Mouse (Mus musculus): ENCODE measurements around the gene Rab25. TPM values are rescaled to one million over a fixed set of nuclear protein-coding genes. Genes with fewer than 3 reads are reported as not detected.
A peak's percentile ranks its signal among the peaks of the same experiment; 100 is the strongest.
"Not testable (repeated sequence)": the region's sequence is repeated elsewhere in the genome, so short reads cannot be mapped to it uniquely, and the experiment has no call there.

Gene Rab25
- polyA plus RNA-seq, 1 experiment from 2014 or later = not detected

DNA sequence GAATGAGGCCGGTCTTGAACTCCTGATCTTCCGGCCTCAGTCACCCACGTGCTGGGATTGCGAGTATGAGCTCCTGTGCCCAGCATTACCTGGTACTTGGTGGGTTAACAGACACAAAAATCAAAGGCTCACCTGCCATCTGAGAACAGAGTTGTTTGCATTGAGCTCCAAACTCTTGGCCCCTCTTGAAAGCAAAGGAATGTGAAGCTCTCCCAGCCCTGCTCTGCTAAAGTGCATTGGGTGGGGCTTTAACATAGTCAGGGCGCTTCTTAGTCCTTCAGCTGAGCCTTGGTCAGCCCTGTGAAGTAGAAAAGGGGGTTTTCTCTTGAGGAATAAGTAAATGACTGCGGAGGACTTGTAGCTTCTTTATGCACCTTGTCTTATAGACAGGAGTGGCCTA, 37.7 kb upstream of the Rab25 start:
- 97% methylated on average over 6 of the region's 6 CpGs for WGBS
- Histone ChIP-seq H3K4me1 (ENCODE audit: control insufficient read depth, insufficient read depth, low read length) (no peaks in the 10 kb centered on the region), H3K36me3 (ENCODE audit: control insufficient read depth, insufficient read depth, low read length) (peaks cover 66% of the 10 kb centered on the region), H3K9me3 (ENCODE audit: control insufficient read depth, low read length) (no peaks in the 10 kb centered on the region), H3K27me3 (ENCODE audit: control insufficient read depth, insufficient read depth, low read length) (no peaks in the 10 kb centered on the region), H3K27ac (replicated peaks; ENCODE audit: low read depth, low read length) (no peak overlapping the region), H3K4me2 (ENCODE audit: low read length) (no peak overlapping the region), H3K9ac (replicated peaks; ENCODE audit: low read length) (no peak overlapping the region), H3K4me3 (replicated peaks; ENCODE audit: low read depth, low read length) (no peak overlapping the region)
- ATAC-seq (ENCODE audit: low FRiP score, low TSS enrichment) (no peak), DNase-seq (no peak)

GRCm38 (mm10) chr3:88579454-88580117, 31.5 kb upstream of the Rab25 start:
- Histone ChIP-seq H3K9ac (replicated peaks; ENCODE audit: low read length) (peak overlapping the region; percentile 84), H3K4me2 (ENCODE audit: low read length) (peak overlapping the region; percentile 91), H3K27me3 (ENCODE audit: control insufficient read depth, insufficient read depth, low read length) (no peaks in the 10 kb centered on the region), H3K36me3 (ENCODE audit: control insufficient read depth, insufficient read depth, low read length) (peaks cover 29% of the 10 kb centered on the region), H3K9me3 (ENCODE audit: control insufficient read depth, low read length) (no peaks in the 10 kb centered on the region), H3K4me1 (ENCODE audit: control insufficient read depth, insufficient read depth, low read length) (peaks cover 6% of the 10 kb centered on the region; the same call in 1 of the 2 replicates), H3K4me3 (replicated peaks; ENCODE audit: low read depth, low read length) (peak overlapping the region; percentile 83), H3K27ac (replicated peaks; ENCODE audit: low read depth, low read length) (no peak overlapping the region; the same call in 1 of the 2 replicates)
- peak; percentile 78 for ATAC-seq (ENCODE audit: low FRiP score, low TSS enrichment)
- under 1% methylated on average over 34 of the region's 34 CpGs for WGBS
- peak; percentile 90 for DNase-seq

GRCm38 (mm10) chr3:88578498-88579424, 30.7 kb upstream of the Rab25 start:
- Histone ChIP-seq H3K27me3 (ENCODE audit: control insufficient read depth, insufficient read depth, low read length) (no peaks in the 10 kb centered on the region), H3K4me1 (ENCODE audit: control insufficient read depth, insufficient read depth, low read length) (peaks cover 6% of the 10 kb centered on the region; the same call in 1 of the 2 replicates), H3K4me2 (ENCODE audit: low read length) (peak overlapping the region; percentile 91), H3K27ac (replicated peaks; ENCODE audit: low read depth, low read length) (no peak overlapping the region), H3K36me3 (ENCODE audit: control insufficient read depth, insufficient read depth, low read length) (peaks cover 25% of the 10 kb centered on the region), H3K9me3 (ENCODE audit: control insufficient read depth, low read length) (no peaks in the 10 kb centered on the region), H3K9ac (replicated peaks; ENCODE audit: low read length) (no peak overlapping the region), H3K4me3 (replicated peaks; ENCODE audit: low read depth, low read length) (peak overlapping the region; percentile 83)
- WGBS = 49% methylated on average over 8 of the region's 8 CpGs
- no peak for DNase-seq
- ATAC-seq (ENCODE audit: low FRiP score, low TSS enrichment) = no peak

GRCm38 (mm10) chr3:88577846-88578245, 29.7 kb upstream of the Rab25 start:
- not testable (repeated sequence) for H3K4me1 ChIP-seq (ENCODE audit: control insufficient read depth, insufficient read depth, low read length); H3K4me3 ChIP-seq (replicated peaks; ENCODE audit: low read depth, low read length); ATAC-seq (ENCODE audit: low FRiP score, low TSS enrichment); H3K9ac ChIP-seq (replicated peaks; ENCODE audit: low read length); H3K4me2 ChIP-seq (ENCODE audit: low read length); H3K9me3 ChIP-seq (ENCODE audit: control insufficient read depth, low read length); H3K27ac ChIP-seq (replicated peaks; ENCODE audit: low read depth, low read length); H3K27me3 ChIP-seq (ENCODE audit: control insufficient read depth, insufficient read depth, low read length); DNase-seq
- WGBS = 86% methylated on average over 5 of the region's 5 CpGs
- H3K36me3 ChIP-seq (ENCODE audit: control insufficient read depth, insufficient read depth, low read length) = peaks cover 17% of the 10 kb centered on the region

- H3K27ac ChIP-seq (replicated peaks; ENCODE audit: low read depth, low read length) = no peak within 1 kb of the TSS
- ATAC-seq (ENCODE audit: low FRiP score, low TSS enrichment) (no peak), DNase-seq (no peak)
- H3K9me3 ChIP-seq (ENCODE audit: control insufficient read depth, low read length) = no peaks in the 10 kb centered on the region
- WGBS = 87% methylated on average over 3 of the region's 3 CpGs
- no peak within 1 kb of the TSS for H3K4me3 ChIP-seq (replicated peaks; ENCODE audit: low read depth, low read length)
- peaks cover 6% of the 10 kb centered on the region; the same call in 1 of the 2 replicates for H3K4me1 ChIP-seq (ENCODE audit: control insufficient read depth, insufficient read depth, low read length)
- no peak within 1 kb of the TSS for H3K4me2 ChIP-seq (ENCODE audit: low read length)
- H3K36me3 ChIP-seq (ENCODE audit: control insufficient read depth, insufficient read depth, low read length) = no peaks in the 10 kb centered on the region
- no peak within 1 kb of the TSS for H3K9ac ChIP-seq (replicated peaks; ENCODE audit: low read length)
- H3K27me3 ChIP-seq (ENCODE audit: control insufficient read depth, insufficient read depth, low read length) = no peaks in the 10 kb centered on the region
Observed at GRCm38 (mm10) chr3:88575540-88575939, 27.4 kb upstream of the Rab25 start, which contains the start of gene Ssr2. Ssr2 (plus strand) TSS chr3:88575876.

DNA sequence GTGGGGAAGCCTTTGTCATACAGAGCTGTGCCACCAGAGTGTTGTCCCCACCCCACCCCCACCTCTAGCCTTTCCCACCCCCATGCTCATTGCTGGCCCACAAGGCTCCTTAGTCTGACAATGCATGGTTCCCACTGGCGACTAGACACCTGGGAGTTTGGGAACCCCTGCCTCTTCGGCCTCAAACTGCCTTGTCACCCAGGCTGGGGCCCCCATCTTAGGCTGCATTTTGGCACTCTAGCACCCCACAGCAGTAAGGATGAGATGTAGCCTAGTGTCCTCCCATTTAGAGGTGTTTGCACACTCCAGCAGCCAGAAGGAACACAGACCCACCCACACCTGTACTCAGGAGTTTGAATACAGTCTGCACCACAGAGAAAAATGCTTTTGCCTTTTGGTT, 25.7 kb upstream of the Rab25 start:
- Histone ChIP-seq H3K4me3 (replicated peaks; ENCODE audit: low read depth, low read length) (no peak overlapping the region), H3K4me2 (ENCODE audit: low read length) (no peak overlapping the region), H3K27ac (replicated peaks; ENCODE audit: low read depth, low read length) (no peak overlapping the region), H3K9me3 (ENCODE audit: control insufficient read depth, low read length) (no peaks in the 10 kb centered on the region), H3K27me3 (ENCODE audit: control insufficient read depth, insufficient read depth, low read length) (no peaks in the 10 kb centered on the region), H3K4me1 (ENCODE audit: control insufficient read depth, insufficient read depth, low read length) (no peaks in the 10 kb centered on the region), H3K36me3 (ENCODE audit: control insufficient read depth, insufficient read depth, low read length) (peaks cover 16% of the 10 kb centered on the region), H3K9ac (replicated peaks; ENCODE audit: low read length) (no peak overlapping the region)
- DNase-seq (no peak), ATAC-seq (ENCODE audit: low FRiP score, low TSS enrichment) (no peak)
- 94% methylated on average over 2 of the region's 2 CpGs for WGBS

DNA sequence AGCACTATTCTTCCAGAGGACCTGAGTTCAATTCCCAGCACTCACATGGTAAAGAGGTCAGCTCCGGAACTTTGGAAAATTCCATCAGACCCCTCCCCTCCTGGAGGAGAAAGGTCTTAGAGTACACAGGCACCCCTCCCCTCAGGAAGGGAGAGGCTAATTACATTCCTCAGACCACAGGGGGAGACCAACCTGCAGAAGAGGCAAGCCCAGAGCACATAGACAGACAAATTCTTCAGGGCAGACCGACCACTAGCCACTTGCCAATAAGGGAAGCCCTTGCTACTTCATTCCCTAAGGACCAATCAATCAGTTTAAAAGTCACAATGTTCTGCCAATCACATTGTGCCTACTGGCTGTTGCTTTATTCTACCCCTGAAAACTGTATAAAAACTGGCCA, 24.7 kb upstream of the Rab25 start:
- H3K4me2 ChIP-seq (ENCODE audit: low read length) = no peak overlapping the region
- H3K4me1 ChIP-seq (ENCODE audit: control insufficient read depth, insufficient read depth, low read length) = no peaks in the 10 kb centered on the region
- no peaks in the 10 kb centered on the region for H3K27me3 ChIP-seq (ENCODE audit: control insufficient read depth, insufficient read depth, low read length)
- no peak overlapping the region for H3K9ac ChIP-seq (replicated peaks; ENCODE audit: low read length)
- WGBS = 87% methylated on average over 2 of the region's 2 CpGs
- H3K4me3 ChIP-seq (replicated peaks; ENCODE audit: low read depth, low read length) = no peak overlapping the region
- DNase-seq = no peak
- no peak for ATAC-seq (ENCODE audit: low FRiP score, low TSS enrichment)
- H3K36me3 ChIP-seq (ENCODE audit: control insufficient read depth, insufficient read depth, low read length) = peaks cover 26% of the 10 kb centered on the region
- no peaks in the 10 kb centered on the region for H3K9me3 ChIP-seq (ENCODE audit: control insufficient read depth, low read length)
- no peak overlapping the region for H3K27ac ChIP-seq (replicated peaks; ENCODE audit: low read depth, low read length)

GRCm38 (mm10) chr3:88571856-88572255, 23.8 kb upstream of the Rab25 start:
- no peaks in the 10 kb centered on the region for H3K9me3 ChIP-seq (ENCODE audit: control insufficient read depth, low read length)
- DNase-seq (no peak), ATAC-seq (ENCODE audit: low FRiP score, low TSS enrichment) (no peak)
- H3K4me1 ChIP-seq (ENCODE audit: control insufficient read depth, insufficient read depth, low read length) = no peaks in the 10 kb centered on the region
- peaks cover 34% of the 10 kb centered on the region for H3K36me3 ChIP-seq (ENCODE audit: control insufficient read depth, insufficient read depth, low read length)
- no peak overlapping the region for H3K4me3 ChIP-seq (replicated peaks; ENCODE audit: low read depth, low read length)
- WGBS = 76% methylated on average over 1 of the region's 1 CpGs
- no peaks in the 10 kb centered on the region for H3K27me3 ChIP-seq (ENCODE audit: control insufficient read depth, insufficient read depth, low read length)
- H3K27ac ChIP-seq (replicated peaks; ENCODE audit: low read depth, low read length) = no peak overlapping the region
- H3K4me2 ChIP-seq (ENCODE audit: low read length) = no peak overlapping the region
- no peak overlapping the region for H3K9ac ChIP-seq (replicated peaks; ENCODE audit: low read length)
